Mouse (Mus musculus) intestine, embryonic 16.5 days (tissue): ENCODE measurements around the gene Ache. TPM values are rescaled to one million over a fixed set of nuclear protein-coding genes. Genes with fewer than 3 reads are reported as not detected.

Source experiments
- ATAC-seq: fragments of 200-750 bp; cut with Nextera tagmentation; 2 replicates; pipeline ENCODE4 v1.8.0; 2017; ENCODE audit warnings: moderate TSS enrichment, moderate library complexity
- H3K27ac ChIP-seq: fragments of 300-500 bp; sonication (generic); 2 replicates; pipeline ENCODE4 v1.5.1; 2014; ENCODE audit warnings: mild to moderate bottlenecking, low read length
- H3K27me3 ChIP-seq: fragments of 300-500 bp; sonication (generic); replicated peaks from 2 replicates; pipeline ENCODE4 v1.6.1; 2014; ENCODE audit warnings: low read length, control low read depth, mixed read lengths; ENCODE audit not compliant: control insufficient read depth, insufficient read depth
- H3K36me3 ChIP-seq: fragments of 300-500 bp; sonication (generic); 2 replicates; pipeline ENCODE4 v1.6.1; 2014; ENCODE audit warnings: low read length, control low read depth; ENCODE audit not compliant: control insufficient read depth, insufficient read depth
- H3K4me1 ChIP-seq: fragments of 300-500 bp; sonication (generic); 2 replicates; pipeline ENCODE4 v1.6.1; 2014; ENCODE audit warnings: low read length, control low read depth, mixed read lengths; ENCODE audit not compliant: control insufficient read depth, insufficient read depth
- H3K4me2 ChIP-seq: fragments of 300-500 bp; sonication (generic); 2 replicates; pipeline ENCODE4 v1.6.1; 2014; ENCODE audit warnings: low read depth, low read length, control low read depth
- H3K4me3 ChIP-seq: fragments of 300-500 bp; sonication (generic); 2 replicates; pipeline ENCODE4 v1.5.1; 2014; ENCODE audit warnings: mild to moderate bottlenecking, low read length
- H3K9ac ChIP-seq: fragments of 300-500 bp; sonication (generic); 2 replicates; pipeline ENCODE4 v1.6.1; 2014; ENCODE audit warnings: low read depth, low read length
- H3K9me3 ChIP-seq: fragments of 300-500 bp; sonication (generic); 2 replicates; pipeline ENCODE4 v1.6.1; 2016; ENCODE audit warnings: low read length, control low read depth; ENCODE audit not compliant: control insufficient read depth
- WGBS: fragments of 180-500 bp; shearing (Covaris S2); extraction: QIAGEN DNeasy Blood & Tissue Kit; methylation state at CpG from one replicate; pipeline ENCODE4 v1.1.7; 2014; 5-methylcytosine and 5-hydroxymethylcytosine counted together
- polyA plus RNA-seq: library from polyadenylated mRNA; unstranded; fragments of >200 nt; fragmentation: Nextera tagmentation; extraction: Ambion mirVana; gene quantifications from 2 replicates; pipeline ENCODE4 v1.2.1, GENCODE M21; 2015

Ache gene
- polyA plus RNA-seq, 1 experiment from 2014 or later, result 9.0 TPM

DNA sequence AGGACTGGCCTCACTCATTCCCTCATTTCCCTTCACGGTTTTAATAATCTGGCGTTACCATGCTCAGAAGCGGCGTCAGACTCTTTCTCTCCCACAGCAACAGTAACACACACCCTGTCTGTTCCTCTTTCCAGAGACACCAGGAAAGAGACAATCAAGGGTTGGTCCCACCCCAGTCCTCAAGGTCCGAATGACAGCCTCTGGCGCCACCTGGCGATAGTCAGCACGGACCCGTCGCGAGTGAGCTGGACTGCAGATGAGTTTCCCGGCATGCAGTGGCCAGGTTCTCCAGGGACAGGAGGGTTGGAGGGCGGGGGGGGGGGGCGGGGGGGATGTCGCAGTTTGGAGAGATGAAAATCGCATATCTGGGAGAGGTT is 676 bp upstream of the Ache start:
- no peaks in the 10 kb centered on the region for H3K36me3 ChIP-seq
- peak overlapping the region; percentile 40 for H3K4me3 ChIP-seq
- peaks cover 39% of the 10 kb centered on the region for H3K4me1 ChIP-seq
- H3K9ac ChIP-seq, result 0 out of 2 replicates have a peak overlapping the region, but pooled peaks have one; percentile 59
- H3K9me3 ChIP-seq, result no peaks in the 10 kb centered on the region
- H3K27ac ChIP-seq, result peak overlapping the region; percentile 43
- WGBS, result 1% methylated on average over 15 of the region's 16 CpGs
- peak overlapping the region; percentile 63 for H3K4me2 ChIP-seq
- ATAC-seq, result peak; percentile 66
- peaks cover 29% of the 10 kb centered on the region for H3K27me3 ChIP-seq

DNA sequence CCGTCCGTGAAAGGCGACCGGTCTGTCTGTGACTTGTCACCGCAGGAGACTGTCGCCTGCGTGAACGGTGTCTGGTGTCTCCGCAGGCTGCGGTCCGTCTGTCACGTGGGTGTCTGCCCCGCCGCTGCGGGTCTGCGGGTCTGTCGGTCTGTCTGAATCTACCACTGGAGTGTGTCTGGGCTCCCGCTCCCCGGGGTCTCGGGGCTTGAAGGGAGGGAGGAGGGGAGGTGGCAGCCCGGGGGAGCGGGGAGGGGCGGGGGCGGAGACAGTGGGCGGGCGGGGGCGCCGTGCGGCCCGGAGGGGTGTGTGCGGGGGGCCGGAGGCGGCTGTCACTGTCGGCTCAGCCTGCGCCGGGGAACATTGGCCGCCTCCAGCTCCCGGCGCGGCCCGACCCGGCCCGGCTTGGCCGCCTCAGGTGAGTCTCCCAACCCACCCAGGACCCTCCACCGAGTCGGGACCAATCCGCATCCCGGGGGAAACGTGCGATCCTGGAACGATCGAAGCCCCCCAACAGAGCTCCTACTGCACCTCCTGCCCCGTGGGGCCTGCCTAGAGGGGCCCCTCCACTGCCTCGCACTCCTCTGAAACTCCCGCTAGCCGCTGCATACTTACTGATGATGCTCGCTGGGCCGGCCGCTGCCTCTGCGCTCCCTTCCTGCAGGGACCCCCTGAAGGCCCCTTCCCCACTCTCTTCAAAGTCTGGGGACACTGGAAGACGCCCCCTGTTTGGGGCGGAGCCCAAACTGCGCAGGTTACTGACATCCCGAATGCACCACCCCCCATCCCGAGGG is 829 bp downstream of the Ache start:
- Histone ChIP-seq H3K4me3 (peak overlapping the region; percentile 46), H3K36me3 (no peaks in the 10 kb centered on the region), H3K9me3 (no peaks in the 10 kb centered on the region), H3K27ac (no peak overlapping the region), H3K9ac (peak overlapping the region; percentile 58), H3K4me1 (peaks cover 41% of the 10 kb centered on the region), H3K27me3 (peaks cover 29% of the 10 kb centered on the region), H3K4me2 (peak overlapping the region; percentile 79)
- WGBS, result 2% methylated on average over 50 of the region's 65 CpGs
- ATAC-seq, result no peak

DNA sequence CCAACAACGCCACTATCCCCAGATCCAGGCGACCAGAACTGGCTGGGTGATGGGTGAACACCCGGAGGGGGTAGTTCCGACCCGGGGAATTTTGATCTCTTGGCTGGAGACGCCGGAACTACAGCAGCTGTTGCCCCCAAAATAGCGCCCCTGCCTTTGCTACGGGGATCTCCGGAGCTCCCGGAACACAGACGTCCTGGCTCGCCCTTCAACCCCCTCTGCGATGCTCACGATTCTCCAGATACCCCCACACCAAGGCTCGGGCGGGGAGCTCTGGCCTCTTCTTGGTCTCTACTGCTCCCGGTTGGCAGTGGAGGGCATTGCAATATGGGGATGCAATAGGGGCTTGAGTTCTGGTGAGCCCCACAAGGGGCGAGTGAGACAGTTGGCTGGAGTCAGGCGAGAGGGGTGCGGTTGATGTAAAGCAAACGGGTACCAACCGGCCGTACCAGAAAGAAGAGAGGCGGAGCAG is 1.7 kb downstream of the Ache start:
- Histone ChIP-seq H3K36me3 (no peaks in the 10 kb centered on the region), H3K4me1 (peaks cover 42% of the 10 kb centered on the region), H3K27ac (no peak overlapping the region), H3K4me3 (peak overlapping the region; percentile 36), H3K9ac (peak overlapping the region; percentile 33), H3K27me3 (peaks cover 29% of the 10 kb centered on the region), H3K4me2 (peak overlapping the region; percentile 79), H3K9me3 (no peaks in the 10 kb centered on the region)
- 3% methylated on average over 25 of the region's 25 CpGs for WGBS
- ATAC-seq, result no peak

DNA sequence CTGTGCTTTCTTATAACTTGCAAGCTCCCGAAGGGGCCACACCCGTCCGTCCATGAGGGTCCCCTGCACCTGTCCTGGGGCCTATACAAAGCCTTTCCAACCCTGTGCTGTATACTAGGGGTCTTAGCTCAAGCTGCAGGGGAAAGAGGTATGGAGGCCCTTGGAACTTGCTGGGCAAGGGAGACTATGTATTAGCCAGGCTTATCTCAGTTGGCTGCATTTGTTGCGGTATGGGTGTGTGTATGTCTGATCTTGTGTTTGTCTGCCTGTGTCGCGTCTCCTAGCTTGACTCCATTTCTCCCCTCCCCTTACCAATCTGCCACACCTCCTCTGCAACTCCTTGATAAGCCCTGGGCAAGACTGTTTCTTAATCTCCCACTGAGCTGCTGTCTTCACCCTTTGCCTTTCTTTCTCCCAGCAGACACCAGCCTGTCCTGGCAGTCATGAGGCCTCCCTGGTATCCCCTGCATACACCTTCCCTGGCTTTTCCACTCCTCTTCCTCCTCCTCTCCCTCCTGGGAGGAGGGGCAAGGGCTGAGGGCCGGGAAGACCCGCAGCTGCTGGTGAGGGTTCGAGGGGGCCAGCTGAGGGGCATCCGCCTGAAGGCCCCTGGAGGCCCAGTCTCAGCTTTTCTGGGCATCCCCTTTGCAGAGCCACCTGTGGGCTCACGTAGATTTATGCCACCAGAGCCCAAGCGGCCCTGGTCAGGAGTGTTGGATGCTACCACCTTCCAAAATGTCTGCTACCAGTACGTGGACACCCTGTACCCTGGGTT is 2.5 kb downstream of the Ache start:
- 0 out of 2 replicates have a peak, but pooled peaks have one; percentile 1 for ATAC-seq
- Histone ChIP-seq H3K4me1 (peaks cover 45% of the 10 kb centered on the region), H3K4me2 (peak overlapping the region; percentile 79; the same call in 1 of the 2 replicates), H3K27me3 (peaks cover 29% of the 10 kb centered on the region), H3K9me3 (no peaks in the 10 kb centered on the region), H3K36me3 (no peaks in the 10 kb centered on the region), H3K9ac (peak overlapping the region; percentile 33; the same call in 1 of the 2 replicates), H3K27ac (no peak overlapping the region), H3K4me3 (peak overlapping the region; percentile 36; the same call in 1 of the 2 replicates)
- WGBS, result 50% methylated on average over 13 of the region's 13 CpGs

DNA sequence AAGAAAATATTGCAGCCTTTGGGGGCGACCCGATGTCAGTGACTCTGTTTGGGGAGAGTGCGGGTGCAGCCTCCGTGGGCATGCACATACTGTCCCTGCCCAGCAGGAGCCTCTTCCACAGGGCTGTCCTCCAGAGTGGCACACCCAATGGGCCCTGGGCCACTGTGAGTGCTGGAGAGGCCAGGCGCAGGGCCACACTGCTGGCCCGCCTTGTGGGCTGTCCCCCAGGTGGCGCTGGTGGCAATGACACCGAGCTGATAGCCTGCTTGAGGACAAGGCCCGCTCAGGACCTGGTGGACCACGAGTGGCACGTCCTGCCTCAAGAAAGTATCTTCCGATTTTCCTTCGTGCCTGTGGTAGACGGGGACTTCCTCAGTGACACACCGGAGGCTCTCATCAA is 3.4 kb downstream of the Ache start:
- peak; percentile 16; the same call in 1 of the 2 replicates for ATAC-seq
- WGBS, result 26% methylated on average over 15 of the region's 15 CpGs
- Histone ChIP-seq H3K27ac (no peak overlapping the region), H3K4me2 (0 out of 2 replicates have a peak overlapping the region, but pooled peaks have one; percentile 16), H3K36me3 (peaks cover 6% of the 10 kb centered on the region), H3K4me3 (no peak overlapping the region), H3K9ac (peak overlapping the region; percentile 28; the same call in 1 of the 2 replicates), H3K4me1 (peaks cover 52% of the 10 kb centered on the region), H3K9me3 (no peaks in the 10 kb centered on the region), H3K27me3 (peaks cover 29% of the 10 kb centered on the region)

DNA sequence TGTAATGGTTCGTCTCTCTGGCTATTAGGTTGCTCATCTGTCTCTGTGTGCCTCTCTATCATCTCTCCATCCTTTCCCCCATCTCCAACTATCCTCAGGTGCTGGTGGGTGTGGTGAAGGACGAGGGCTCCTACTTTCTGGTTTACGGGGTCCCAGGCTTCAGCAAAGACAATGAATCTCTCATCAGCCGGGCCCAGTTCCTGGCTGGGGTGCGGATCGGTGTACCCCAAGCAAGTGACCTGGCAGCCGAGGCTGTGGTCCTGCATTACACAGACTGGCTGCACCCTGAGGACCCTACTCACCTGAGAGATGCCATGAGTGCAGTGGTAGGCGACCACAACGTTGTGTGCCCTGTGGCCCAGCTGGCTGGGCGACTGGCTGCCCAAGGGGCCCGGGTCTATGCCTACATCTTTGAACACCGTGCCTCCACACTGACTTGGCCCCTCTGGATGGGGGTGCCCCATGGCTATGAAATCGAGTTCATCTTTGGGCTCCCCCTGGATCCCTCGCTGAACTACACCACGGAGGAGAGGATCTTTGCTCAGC is 4.1 kb downstream of the Ache start:
- Histone ChIP-seq H3K4me1 (peaks cover 51% of the 10 kb centered on the region), H3K27ac (no peak overlapping the region), H3K4me2 (no peak overlapping the region), H3K9ac (peak overlapping the region; percentile 28; the same call in 1 of the 2 replicates), H3K27me3 (peaks cover 29% of the 10 kb centered on the region), H3K9me3 (no peaks in the 10 kb centered on the region), H3K4me3 (no peak overlapping the region), H3K36me3 (peaks cover 11% of the 10 kb centered on the region)
- no peak for ATAC-seq
- WGBS, result 82% methylated on average over 15 of the region's 15 CpGs

DNA sequence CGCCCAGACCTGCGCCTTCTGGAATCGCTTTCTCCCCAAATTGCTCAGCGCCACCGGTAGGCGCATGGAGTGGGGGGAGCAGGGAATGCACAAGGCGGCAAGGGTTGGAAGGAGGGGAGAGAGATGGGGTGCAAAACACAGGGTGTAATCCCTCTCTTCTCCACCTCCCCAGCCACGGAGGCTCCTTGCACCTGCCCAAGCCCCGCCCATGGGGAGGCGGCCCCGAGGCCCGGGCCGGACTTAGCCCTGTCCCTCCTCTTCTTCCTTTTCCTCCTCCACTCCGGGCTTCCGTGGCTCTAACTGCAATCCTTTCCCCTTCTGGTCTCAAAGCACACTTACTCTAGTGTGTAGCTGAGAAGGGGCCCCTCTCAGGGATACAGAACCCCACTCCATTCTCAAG is 6.0 kb downstream of the Ache start:
- Histone ChIP-seq H3K4me1 (peaks cover 37% of the 10 kb centered on the region), H3K4me2 (peak overlapping the region; percentile 99), H3K36me3 (peaks cover 27% of the 10 kb centered on the region), H3K27ac (peak overlapping the region; percentile 98), H3K9me3 (no peaks in the 10 kb centered on the region), H3K27me3 (peaks cover 15% of the 10 kb centered on the region), H3K4me3 (peak overlapping the region; percentile 69), H3K9ac (peak overlapping the region; percentile 85)
- peak; percentile 69 for ATAC-seq
- WGBS, result under 1% methylated on average over 15 of the region's 15 CpGs

DNA sequence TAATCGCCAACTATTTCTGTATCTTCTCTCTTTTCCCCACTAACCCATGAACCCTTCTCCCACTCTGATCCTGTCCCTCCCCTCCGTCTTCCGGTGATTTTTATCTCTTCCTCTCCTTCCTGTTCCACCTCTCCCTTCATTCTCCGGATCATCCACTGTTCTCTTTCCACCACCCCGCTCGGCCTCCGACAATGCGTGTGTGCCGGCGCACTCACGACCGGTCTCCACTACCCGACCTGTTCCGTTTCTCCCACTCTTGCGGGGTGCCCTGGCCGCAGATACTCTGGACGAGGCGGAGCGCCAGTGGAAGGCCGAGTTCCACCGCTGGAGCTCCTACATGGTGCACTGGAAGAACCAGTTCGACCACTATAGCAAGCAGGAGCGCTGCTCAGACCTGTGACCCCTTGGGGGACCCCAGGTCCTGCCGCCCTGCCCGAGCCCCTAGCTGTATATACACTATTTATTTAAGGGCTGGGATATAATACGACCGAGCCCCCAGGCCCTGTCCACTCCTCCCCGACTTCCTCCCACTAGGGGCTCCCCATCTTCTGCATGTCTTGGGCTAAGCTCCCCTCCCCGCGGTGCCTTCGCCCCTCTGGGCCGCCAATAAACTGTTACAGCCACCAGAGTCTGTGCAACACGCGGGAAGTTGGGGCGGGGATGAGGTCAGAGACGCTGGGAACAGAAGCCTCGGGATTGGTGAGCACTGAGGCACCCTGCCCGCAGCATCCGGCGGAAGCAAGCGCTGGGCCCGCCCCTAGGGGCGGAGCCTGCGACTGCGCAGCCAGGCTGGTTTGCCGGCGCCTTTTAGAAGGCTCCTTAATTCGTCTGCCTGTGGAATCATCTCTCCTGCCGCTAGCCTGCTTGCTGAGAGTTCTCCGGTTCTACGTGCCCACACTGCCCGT is 6.8 kb downstream of the Ache start, which contains the start of gene Ufsp1:
Gene Ufsp1, plus strand, starts transcription at position 791 of the 905 bp plus-strand sequence.
- Histone ChIP-seq H3K9me3 (no peaks in the 10 kb centered on the region), H3K36me3 (peaks cover 33% of the 10 kb centered on the region), H3K9ac (peak within 1 kb of the TSS; percentile 85), H3K4me2 (peak within 1 kb of the TSS; percentile 99), H3K4me3 (peak within 1 kb of the TSS; percentile 69), H3K4me1 (peaks cover 31% of the 10 kb centered on the region), H3K27ac (peak within 1 kb of the TSS; percentile 98), H3K27me3 (peaks cover 9% of the 10 kb centered on the region)
- under 1% methylated on average over 52 of the region's 52 CpGs for WGBS
- peak; percentile 92 for ATAC-seq
